Mouse (Mus musculus) neutrophil, adult 65 days (primary cell): ENCODE measurements around the gene Ndc1. TPM values are rescaled to one million over a fixed set of nuclear protein-coding genes. Genes with fewer than 3 reads are reported as not detected.

Source experiments
- total RNA-seq: library from RNA; stranded (reverse); gene quantifications from 2 replicates; pipeline ENCODE4 v1.2.4, GENCODE M21; 2023

Gene Ndc1
- 15.4 and 15.6 TPM in 2 replicates for total RNA-seq

GRCm38 (mm10) chr4:107367567-107368314 lies at the start of gene Ndc1:
TSS of gene Ndc1 (plus strand) at chr4:107367784.

GRCm38 (mm10) chr4:107434356-107435237 lies 67.0 kb downstream of the Ndc1 start, which contains the start of gene Glis1:
TSS of gene Glis1 (plus strand) at chr4:107434591.

Other genes starting within 250 kb of the Ndc1 start
- gene Tmem59, start 189.4 kb upstream of the Ndc1 start, total RNA-seq: 138 and 152 TPM in 2 replicates
- gene Tceanc2, start 188.7 kb upstream of the Ndc1 start, total RNA-seq: 27.1 and 34.5 TPM in 2 replicates
- not detected in 2 replicates for gene Ldlrad1, start 158.6 kb upstream of the Ndc1 start, total RNA-seq
- 9.4 and 14.2 TPM in 2 replicates for gene Lrrc42, start 114.3 kb upstream of the Ndc1 start, total RNA-seq
- gene Hspb11, start 114.2 kb upstream of the Ndc1 start, total RNA-seq: 4.5 and 6.3 TPM in 2 replicates
- gene Dio1, start 60.6 kb upstream of the Ndc1 start, total RNA-seq: not detected in 2 replicates
- 51.2 and 54.1 TPM in 2 replicates for gene Yipf1, start 53.4 kb upstream of the Ndc1 start, total RNA-seq
- 0.82 TPM in 1 of 2 replicates, not detected in the other for gene Glis1, start 66.8 kb downstream of the Ndc1 start, total RNA-seq